Mouse (Mus musculus) MEL (cell line): ENCODE measurements around the gene Rasl11b. TPM values are rescaled to one million over a fixed set of nuclear protein-coding genes. Genes with fewer than 3 reads are reported as not detected.

ENCODE experiments used
- DNase-seq: peaks from one replicate; pipeline ENCODE4 v3.0.0; 2011; ENCODE audit warnings: low read depth, low spot score
- H3K27ac ChIP-seq: 2 replicates; pipeline ENCODE4 v1.5.1; 2012; ENCODE audit warnings: low read depth, mild to moderate bottlenecking, control low read depth, low read length, moderate library complexity; ENCODE audit not compliant: control insufficient read depth
- H3K27me3 ChIP-seq, 2 experiments: fragments of 150-350 bp in 1 of 2; sonication (generic) in 1 of 2; 2 replicates each; pipeline ENCODE4 v1.6.1; 2012; ENCODE audit warnings: low read length in 2 of 2, mild to moderate bottlenecking in 2 of 2, improper control_type of control experiment in 1 of 2, moderate library complexity in 1 of 2; ENCODE audit not compliant: insufficient read depth in 2 of 2, control insufficient read depth in 1 of 2
- H3K36me3 ChIP-seq, 2 experiments: 2 replicates each; pipeline ENCODE4 v1.6.1; 2012 to 2014; ENCODE audit warnings: low read length in 2 of 2, improper control_type of control experiment in 1 of 2, inconsistent platforms in 1 of 2, mild to moderate bottlenecking in 1 of 2; ENCODE audit not compliant: insufficient read depth in 2 of 2, control insufficient read depth in 1 of 2
- H3K4me1 ChIP-seq, 2 experiments: fragments of 150-350 bp in 1 of 2; sonication (generic) in 1 of 2; 2 replicates each; pipeline ENCODE4 v1.6.1; 2012; ENCODE audit warnings: low read length in 2 of 2, improper control_type of control experiment in 1 of 2, mild to moderate bottlenecking in 1 of 2; ENCODE audit not compliant: insufficient read depth in 2 of 2, control insufficient read depth in 1 of 2
- H3K4me3 ChIP-seq, 2 experiments: fragments of 150-350 bp in 1 of 2; sonication (generic) in 1 of 2; 2 replicates each; pipeline ENCODE4 v1.5.1; 2012; ENCODE audit warnings: low read depth in 2 of 2, low read length in 2 of 2, mild to moderate bottlenecking in 2 of 2, moderate library complexity in 2 of 2, control low read depth in 1 of 2, improper control_type of control experiment in 1 of 2; ENCODE audit not compliant: control insufficient read depth in 1 of 2, insufficient read depth in 1 of 2
- H3K79me2 ChIP-seq: 2 replicates; pipeline ENCODE4 v1.6.1; 2012; ENCODE audit warnings: mild to moderate bottlenecking, low read length, moderate library complexity; ENCODE audit not compliant: control insufficient read depth, poor library complexity, insufficient read depth
- H3K9ac ChIP-seq: 2 replicates; pipeline ENCODE4 v1.6.1; 2012; ENCODE audit warnings: low read depth, mild to moderate bottlenecking, control low read depth, low read length, moderate library complexity; ENCODE audit not compliant: control insufficient read depth, poor library complexity, severe bottlenecking
- H3K9me3 ChIP-seq: fragments of 150-350 bp; sonication (generic); replicated peaks from 2 replicates; pipeline ENCODE4 v1.6.1; 2012; ENCODE audit warnings: mild to moderate bottlenecking, low read length, improper control_type of control experiment, moderate library complexity; ENCODE audit not compliant: insufficient read depth
- BHLHE40 ChIP-seq: IDR thresholded peaks from 2 replicates; pipeline ENCODE4 v1.6.1; 2012; ENCODE audit warnings: low read depth, mild to moderate bottlenecking, inconsistent platforms, low read length, improper control_type of control experiment, borderline replicate concordance
- CHD1 ChIP-seq: IDR thresholded peaks from 2 replicates; pipeline ENCODE4 v1.6.1; 2012; ENCODE audit warnings: low read depth, mild to moderate bottlenecking, inconsistent platforms, low read length, improper control_type of control experiment
- CTCF ChIP-seq, 3 experiments: IDR thresholded peaks in 2 of 3; conservative IDR thresholded peaks in 1 of 3; 2 replicates each; pipeline ENCODE4 v1.5.1; 2011 to 2012; ENCODE audit warnings: low read length in 3 of 3, low read depth in 2 of 3, mild to moderate bottlenecking in 2 of 3, improper control_type of control experiment in 1 of 3, inconsistent platforms in 1 of 3, mixed read lengths in 1 of 3, moderate library complexity in 1 of 3; ENCODE audit not compliant: control insufficient read depth in 1 of 3, insufficient read depth in 1 of 3, poor library complexity in 1 of 3, severe bottlenecking in 1 of 3
- ETS1 ChIP-seq: IDR thresholded peaks from 2 replicates; pipeline ENCODE4 v1.6.1; 2012; ENCODE audit warnings: low read depth, mild to moderate bottlenecking, inconsistent platforms, low read length, improper control_type of control experiment, moderate library complexity
- GATA1 ChIP-seq: IDR thresholded peaks from 2 replicates; pipeline ENCODE4 v1.6.1; 2011; ENCODE audit warnings: low read depth, low read length, improper control_type of control experiment
- JUND ChIP-seq: IDR thresholded peaks from 2 replicates; pipeline ENCODE4 v1.6.1; 2011; ENCODE audit warnings: low read depth, mild to moderate bottlenecking, improper control_type of control experiment, low read length
- MAFK ChIP-seq: IDR thresholded peaks from 2 replicates; pipeline ENCODE4 v1.6.1; 2011; ENCODE audit warnings: low read depth, mild to moderate bottlenecking, low read length, improper control_type of control experiment, borderline replicate concordance
- MEF2A ChIP-seq: IDR thresholded peaks from 2 replicates; pipeline ENCODE4 v1.6.1; 2014; ENCODE audit warnings: low read depth, mild to moderate bottlenecking, inconsistent platforms, low read length, improper control_type of control experiment; ENCODE audit not compliant: poor library complexity, insufficient replicate concordance, severe bottlenecking; ENCODE audit errors: extremely low read depth
- NELFE ChIP-seq: IDR thresholded peaks from 2 replicates; pipeline ENCODE4 v1.6.1; 2011; ENCODE audit warnings: low read depth, low read length, improper control_type of control experiment
- NRF1 ChIP-seq: IDR thresholded peaks from 2 replicates; pipeline ENCODE4 v1.6.1; 2014; ENCODE audit warnings: low read depth, mild to moderate bottlenecking, inconsistent platforms, low read length, improper control_type of control experiment, moderate library complexity; ENCODE audit not compliant: poor library complexity, insufficient read depth, severe bottlenecking
- POLR2A ChIP-seq, 2 experiments: IDR thresholded peaks; 2 replicates each; pipeline ENCODE4 v1.6.1; 2011 to 2012; ENCODE audit warnings: low read length in 2 of 2, mild to moderate bottlenecking in 2 of 2, control low read depth in 1 of 2, improper control_type of control experiment in 1 of 2, low read depth in 1 of 2, moderate library complexity in 1 of 2; ENCODE audit not compliant: control insufficient read depth in 1 of 2, insufficient read depth in 1 of 2, poor library complexity in 1 of 2
- RAD21 ChIP-seq: IDR thresholded peaks from 2 replicates; pipeline ENCODE4 v1.6.1; 2011; ENCODE audit warnings: mild to moderate bottlenecking, low read depth, low read length, improper control_type of control experiment
- RCOR1 ChIP-seq: IDR thresholded peaks from 2 replicates; pipeline ENCODE4 v1.6.1; 2012; ENCODE audit warnings: low read depth, mild to moderate bottlenecking, inconsistent platforms, low read length, improper control_type of control experiment
- SIN3A ChIP-seq: IDR thresholded peaks from 2 replicates; pipeline ENCODE4 v1.6.1; 2012; ENCODE audit warnings: low read length, improper control_type of control experiment, inconsistent platforms
- SMC3 ChIP-seq: IDR thresholded peaks from 2 replicates; pipeline ENCODE4 v1.6.1; 2011; ENCODE audit warnings: low read depth, low read length, improper control_type of control experiment
- UBTF ChIP-seq: IDR thresholded peaks from 2 replicates; pipeline ENCODE4 v1.6.1; 2012; ENCODE audit warnings: low read depth, mild to moderate bottlenecking, inconsistent platforms, low read length, improper control_type of control experiment, moderate library complexity, borderline replicate concordance; ENCODE audit not compliant: insufficient read depth
- USF2 ChIP-seq, 2 experiments: IDR thresholded peaks; 2 replicates each; pipeline ENCODE4 v1.6.1; 2011 to 2012; ENCODE audit warnings: improper control_type of control experiment in 2 of 2, low read length in 2 of 2, borderline replicate concordance in 1 of 2, inconsistent platforms in 1 of 2, low read depth in 1 of 2, mild to moderate bottlenecking in 1 of 2; ENCODE audit not compliant: insufficient read depth in 1 of 2
- ZC3H11A ChIP-seq: IDR thresholded peaks from 2 replicates; pipeline ENCODE4 v1.6.1; 2012; ENCODE audit warnings: low read depth, mild to moderate bottlenecking, inconsistent platforms, low read length, improper control_type of control experiment
- ZMIZ1 ChIP-seq: IDR thresholded peaks from 2 replicates; pipeline ENCODE4 v1.6.1; 2012; ENCODE audit warnings: low read depth, mild to moderate bottlenecking, inconsistent platforms, low read length, improper control_type of control experiment, moderate library complexity
- ZNF384 ChIP-seq: IDR thresholded peaks from 2 replicates; pipeline ENCODE4 v1.6.1; 2012; ENCODE audit warnings: low read depth, mild to moderate bottlenecking, inconsistent platforms, low read length, improper control_type of control experiment
- polyA plus RNA-seq, 2 experiments: library from polyadenylated mRNA; stranded (reverse) in 1 of 2; unstranded in 1 of 2; fragments of >175 nt in 1 of 2; fragments of >200 nt in 1 of 2; gene quantifications; 2 replicates each; pipeline versions ENCODE4 v1.2.1 to v1.2.4; 2012; ENCODE audit warnings: low replicate concordance in 2 of 2, low read depth in 1 of 2; ENCODE audit not compliant: insufficient read length in 2 of 2, insufficient read depth in 1 of 2, missing spikeins in 1 of 2
- total RNA-seq: library from RNA; depleted of rRNA; stranded (reverse); fragments of 300-350 nt; gene quantifications from 2 replicates; pipeline ENCODE4 v1.2.3, GENCODE M21; 2012

Gene Rasl11b
- total and polyA plus RNA-seq, 3 experiments: 0.15 to 0.54 TPM; not detected in 1

DNA sequence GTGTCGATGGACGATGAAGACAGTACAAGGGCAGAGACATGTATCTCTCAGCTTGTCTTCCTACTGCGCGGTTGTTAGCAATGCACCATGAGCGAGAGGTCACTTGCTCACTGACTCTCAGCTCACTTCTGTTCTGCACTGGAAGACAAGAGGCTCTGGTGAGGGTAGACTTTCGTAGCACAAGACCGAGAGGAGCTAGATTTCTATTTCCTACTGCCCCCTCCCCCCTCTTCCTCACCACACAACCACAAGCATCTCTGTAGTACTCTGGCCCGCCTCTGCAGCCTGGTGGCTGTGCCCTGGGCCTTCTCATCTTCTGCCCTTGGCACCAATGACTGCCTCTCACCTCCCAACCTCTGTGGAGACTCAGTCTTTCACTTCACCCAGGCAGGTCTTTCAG, 5.4 kb downstream of the Rasl11b start (continued):
- TF ChIP-seq BHLHE40 (no peak), GATA1 (no peak), MEF2A (no peak)

DNA sequence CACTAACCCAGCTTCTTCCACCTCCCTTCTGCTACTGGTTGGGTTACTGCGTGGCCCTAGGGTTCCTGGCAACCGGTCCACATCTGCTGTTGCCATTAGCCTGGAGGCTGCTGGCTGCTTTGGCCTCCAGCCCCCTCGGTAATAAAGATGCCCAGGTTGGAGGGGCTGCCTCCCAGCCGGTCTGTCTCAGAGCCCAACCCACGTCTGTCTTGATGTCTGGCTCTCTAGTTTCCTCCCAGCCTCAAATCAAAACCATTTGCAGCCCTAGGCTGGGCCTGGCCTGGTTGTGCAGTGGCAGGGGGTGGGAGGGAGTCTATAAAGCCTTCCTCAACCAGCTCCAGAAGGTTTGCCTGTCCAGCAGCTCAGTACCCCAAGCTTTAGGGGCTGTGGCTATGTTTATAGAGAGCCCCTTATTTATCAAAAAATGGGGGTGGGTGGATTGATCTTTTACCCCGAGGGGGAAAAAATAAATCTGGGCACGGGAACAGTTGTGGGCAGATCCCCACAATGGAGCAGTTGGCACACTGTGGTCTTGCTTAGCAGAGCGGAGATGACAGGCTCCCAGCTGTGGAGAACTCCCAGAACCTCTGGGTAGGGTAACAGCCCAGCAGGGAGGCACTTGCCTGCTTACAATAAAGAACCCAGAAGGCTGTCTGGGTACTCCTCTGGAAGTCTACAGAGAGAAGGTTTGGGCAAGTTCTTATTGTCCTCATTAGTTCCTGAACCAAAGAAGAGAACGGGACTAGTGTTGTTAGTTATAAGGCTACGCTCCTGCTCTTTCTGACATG, 6.7 kb downstream of the Rasl11b start:
- H3K4me3 ChIP-seq: no peak overlapping the region
- H3K79me2 ChIP-seq: no peaks in the 10 kb centered on the region
- TF ChIP-seq MAFK (no peak), USF2 (IDR thresholded peaks at IDR 0.05; ENCODE audit: borderline replicate concordance in 1 of 2, insufficient read depth in 1 of 2, low read depth in 1 of 2, low read length in 2 of 2) (no peak), ZC3H11A (no peak), NELFE (no peak), ETS1 (no peak), MEF2A (no peak), UBTF (no peak), CHD1 (no peak), SMC3 (no peak), RCOR1 (no peak), NRF1 (no peak), ZNF384 (no peak), CTCF (IDR thresholded peaks at IDR 0.05 in 2 of 3, conservative IDR thresholded peaks at IDR 0.05 in 1 of 3; ENCODE audit: control insufficient read depth in 1 of 3, insufficient read depth in 1 of 3, low read depth in 2 of 3, low read length in 3 of 3, poor library complexity in 1 of 3, severe bottlenecking in 1 of 3) (no peak), RAD21 (no peak)
- no peaks in the 10 kb centered on the region for H3K4me1 ChIP-seq
- no peak overlapping the region for H3K27ac ChIP-seq
- H3K27me3 ChIP-seq: no peaks in the 10 kb centered on the region
- H3K36me3 ChIP-seq: no peaks in the 10 kb centered on the region
- no peak overlapping the region for H3K9ac ChIP-seq
- no peaks in the 10 kb centered on the region for H3K9me3 ChIP-seq
- DNase-seq: no peak

DNA sequence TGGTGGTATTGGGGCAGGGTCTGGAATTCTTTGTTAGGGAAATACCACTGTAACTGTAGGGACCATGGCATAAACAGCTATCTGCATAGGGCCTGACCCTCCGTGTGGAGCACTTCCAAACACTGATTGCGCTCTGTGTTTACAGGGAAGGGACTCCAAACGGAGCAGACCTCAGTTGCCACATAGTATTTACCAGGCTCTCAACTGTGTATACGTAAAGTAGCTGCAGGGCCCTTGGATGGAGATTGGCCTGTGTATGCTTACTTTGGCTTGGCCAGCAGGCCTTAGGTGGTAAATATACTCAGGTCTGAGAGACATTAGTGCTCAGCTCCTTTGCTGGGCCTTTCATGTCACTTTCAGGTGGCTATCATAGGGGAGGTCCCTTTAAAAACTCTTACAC, 7.4 kb downstream of the Rasl11b start:
- Histone ChIP-seq H3K79me2 (no peaks in the 10 kb centered on the region), H3K9me3 (no peaks in the 10 kb centered on the region), H3K4me3 (no peak overlapping the region), H3K27ac (no peak overlapping the region), H3K27me3 (no peaks in the 10 kb centered on the region), H3K9ac (no peak overlapping the region), H3K4me1 (no peaks in the 10 kb centered on the region), H3K36me3 (no peaks in the 10 kb centered on the region)
- no peak for DNase-seq
- TF ChIP-seq SMC3 (no peak), SIN3A (no peak), JUND (no peak), MAFK (no peak), ZMIZ1 (no peak), POLR2A (IDR thresholded peaks at IDR 0.05; ENCODE audit: control insufficient read depth in 1 of 2, insufficient read depth in 1 of 2, low read depth in 1 of 2, low read length in 2 of 2, poor library complexity in 1 of 2) (no peak)
